Mouse (Mus musculus): ENCODE data around the gene Ank2.

DNA sequence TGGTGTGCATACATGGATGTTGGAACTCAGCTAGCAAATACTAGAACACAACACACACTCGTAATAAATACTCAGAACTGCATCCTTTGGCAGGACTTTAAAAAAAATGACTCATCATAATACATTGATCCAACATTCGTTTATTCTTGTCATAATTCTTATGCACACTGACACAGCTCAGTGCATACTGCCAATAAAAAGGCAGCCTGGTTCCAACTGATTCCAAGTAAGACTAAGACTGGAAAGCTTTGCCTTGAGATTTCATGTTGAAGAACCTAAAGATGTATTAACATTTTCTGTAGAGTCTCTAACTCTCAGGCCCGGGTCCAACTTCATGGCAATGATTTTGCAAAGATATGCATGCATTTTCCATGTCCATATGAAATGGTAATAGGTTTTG, 512.5 kb downstream of the Ank2 start:
- TF ChIP-seq CTCF (IDR thresholded peaks at IDR 0.05; ENCODE audit: borderline replicate concordance, control insufficient read depth, extremely low read depth, insufficient read depth, low read length, poor library complexity) (no peak), POLR2A (IDR thresholded peaks at IDR 0.05; ENCODE audit: control insufficient read depth, extremely low read depth, insufficient read depth, low read length, poor library complexity) (no peak)

Data from thymus, adult 2 months (tissue).